Mouse (Mus musculus): ENCODE data around the gene Gm42674. TPM values are rescaled to one million over a fixed set of nuclear protein-coding genes. Genes with fewer than 3 reads are reported as not detected.

The Gm42674 gene
- polyA plus RNA-seq, 1 experiment from 2014 or later = not detected

DNA sequence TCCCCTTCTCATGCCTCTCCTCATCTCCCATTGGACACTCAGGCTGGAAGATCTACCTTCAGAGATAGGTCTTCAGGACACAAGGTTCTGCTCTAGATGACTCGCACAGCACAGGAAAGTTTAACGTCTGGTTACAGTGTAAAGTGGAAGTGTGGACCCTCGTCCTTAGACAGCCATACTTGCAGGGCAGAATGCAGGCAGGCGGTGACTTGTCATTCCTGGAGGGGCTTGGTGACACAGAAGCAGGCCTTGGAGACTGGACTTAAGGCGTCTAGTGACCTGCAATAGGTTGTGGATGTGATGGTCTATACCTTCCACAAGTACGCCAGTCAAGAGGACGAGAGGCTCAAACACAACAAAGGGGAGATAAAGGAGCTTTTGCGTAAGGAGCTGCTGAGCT lies 11.8 kb upstream of the Gm42674 start, which contains the start of gene S100a2:
Gene S100a2 (plus strand): TSS at position 301 of the 400 bp plus-strand sequence.
- WGBS = 86% methylated on average over 8 of the region's 8 CpGs
- Histone ChIP-seq H3K36me3 (ENCODE audit: control insufficient read depth, insufficient read depth, low read length) (no peaks in the 10 kb centered on the region), H3K4me3 (replicated peaks; ENCODE audit: low read depth, low read length) (no peak within 1 kb of the TSS), H3K27me3 (ENCODE audit: control insufficient read depth, insufficient read depth, low read length) (no peaks in the 10 kb centered on the region; the same call in 1 of the 2 replicates), H3K9ac (replicated peaks; ENCODE audit: low read length) (no peak within 1 kb of the TSS), H3K27ac (replicated peaks; ENCODE audit: low read depth, low read length) (no peak within 1 kb of the TSS), H3K4me2 (ENCODE audit: low read length) (no peak within 1 kb of the TSS), H3K4me1 (ENCODE audit: control insufficient read depth, insufficient read depth, low read length) (no peaks in the 10 kb centered on the region), H3K9me3 (ENCODE audit: control insufficient read depth, low read length) (no peaks in the 10 kb centered on the region)
- ATAC-seq (ENCODE audit: low FRiP score, low TSS enrichment) = no peak
- no peak for DNase-seq

- WGBS = 92% methylated on average over 1 of the region's 1 CpGs
- Histone ChIP-seq H3K9me3 (ENCODE audit: control insufficient read depth, low read length) (no peaks in the 10 kb centered on the region), H3K4me2 (ENCODE audit: low read length) (no peak overlapping the region)
Measured at GRCm38 (mm10) chr3:90594466-90594865, 7.2 kb upstream of the Gm42674 start.

DNA sequence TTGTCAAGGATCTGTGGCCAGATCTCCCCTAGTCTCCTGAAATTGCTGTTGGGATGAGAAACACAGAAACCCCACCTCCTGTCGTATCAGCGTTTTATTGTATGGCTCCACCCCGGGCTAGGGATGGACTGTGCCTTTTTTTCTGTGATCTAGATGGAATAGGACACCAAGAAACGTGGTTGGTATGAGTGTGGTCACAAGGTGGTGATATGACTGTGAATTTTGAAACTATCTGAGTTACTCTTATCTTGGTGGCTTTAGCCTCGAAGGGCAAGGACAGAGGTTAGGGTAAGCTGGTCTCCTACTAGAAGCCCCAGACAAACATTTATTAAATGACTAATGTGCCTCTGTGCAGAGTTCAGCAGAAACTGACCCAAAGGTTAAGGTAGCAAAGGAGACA lies 6.1 kb upstream of the Gm42674 start:
- Histone ChIP-seq H3K36me3 (ENCODE audit: control insufficient read depth, insufficient read depth, low read length) (no peaks in the 10 kb centered on the region), H3K9ac (replicated peaks; ENCODE audit: low read length) (no peak overlapping the region), H3K9me3 (ENCODE audit: control insufficient read depth, low read length) (no peaks in the 10 kb centered on the region), H3K4me2 (ENCODE audit: low read length) (no peak overlapping the region), H3K4me3 (replicated peaks; ENCODE audit: low read depth, low read length) (no peak overlapping the region), H3K4me1 (ENCODE audit: control insufficient read depth, insufficient read depth, low read length) (no peaks in the 10 kb centered on the region), H3K27me3 (ENCODE audit: control insufficient read depth, insufficient read depth, low read length) (no peaks in the 10 kb centered on the region; the same call in 1 of the 2 replicates), H3K27ac (replicated peaks; ENCODE audit: low read depth, low read length) (no peak overlapping the region)
- ATAC-seq (ENCODE audit: low FRiP score, low TSS enrichment) (no peak), DNase-seq (no peak)
- WGBS = 77% methylated on average over 5 of the region's 5 CpGs

More at GRCm38 (mm10) chr3:90594466-90594865, 7.2 kb upstream of the Gm42674 start:
- H3K27ac ChIP-seq (replicated peaks; ENCODE audit: low read depth, low read length) = no peak overlapping the region
- no peaks in the 10 kb centered on the region; the same call in 1 of the 2 replicates for H3K27me3 ChIP-seq (ENCODE audit: control insufficient read depth, insufficient read depth, low read length)
- H3K36me3 ChIP-seq (ENCODE audit: control insufficient read depth, insufficient read depth, low read length) = no peaks in the 10 kb centered on the region
- H3K9ac ChIP-seq (replicated peaks; ENCODE audit: low read length) = no peak overlapping the region
- no peaks in the 10 kb centered on the region for H3K4me1 ChIP-seq (ENCODE audit: control insufficient read depth, insufficient read depth, low read length)
- DNase-seq = no peak
- no peak for ATAC-seq (ENCODE audit: low FRiP score, low TSS enrichment)
- H3K4me3 ChIP-seq (replicated peaks; ENCODE audit: low read depth, low read length) = no peak overlapping the region

- Histone ChIP-seq H3K36me3 (ENCODE audit: control insufficient read depth, insufficient read depth, low read length) (no peaks in the 10 kb centered on the region), H3K27me3 (ENCODE audit: control insufficient read depth, insufficient read depth, low read length) (no peaks in the 10 kb centered on the region; the same call in 1 of the 2 replicates), H3K9ac (replicated peaks; ENCODE audit: low read length) (no peak overlapping the region), H3K27ac (replicated peaks; ENCODE audit: low read depth, low read length) (no peak overlapping the region), H3K4me2 (ENCODE audit: low read length) (no peak overlapping the region), H3K9me3 (ENCODE audit: control insufficient read depth, low read length) (no peaks in the 10 kb centered on the region), H3K4me3 (replicated peaks; ENCODE audit: low read depth, low read length) (no peak overlapping the region), H3K4me1 (ENCODE audit: control insufficient read depth, insufficient read depth, low read length) (no peaks in the 10 kb centered on the region)
- 92% methylated on average over 6 of the region's 6 CpGs for WGBS
- DNase-seq (no peak), ATAC-seq (ENCODE audit: low FRiP score, low TSS enrichment) (no peak)
Measured at GRCm38 (mm10) chr3:90596810-90597209, 4.9 kb upstream of the Gm42674 start.

- no peaks in the 10 kb centered on the region for H3K9me3 ChIP-seq (ENCODE audit: control insufficient read depth, low read length)
- H3K9ac ChIP-seq (replicated peaks; ENCODE audit: low read length) = no peak overlapping the region
- no peak overlapping the region for H3K4me2 ChIP-seq (ENCODE audit: low read length)
- no peak overlapping the region for H3K4me3 ChIP-seq (replicated peaks; ENCODE audit: low read depth, low read length)
- DNase-seq (no peak), ATAC-seq (ENCODE audit: low FRiP score, low TSS enrichment) (no peak)
- no peaks in the 10 kb centered on the region for H3K4me1 ChIP-seq (ENCODE audit: control insufficient read depth, insufficient read depth, low read length)
- H3K36me3 ChIP-seq (ENCODE audit: control insufficient read depth, insufficient read depth, low read length) = no peaks in the 10 kb centered on the region
- 67% methylated on average over 6 of the region's 6 CpGs for WGBS
- no peak overlapping the region for H3K27ac ChIP-seq (replicated peaks; ENCODE audit: low read depth, low read length)
- H3K27me3 ChIP-seq (ENCODE audit: control insufficient read depth, insufficient read depth, low read length) = no peaks in the 10 kb centered on the region; the same call in 1 of the 2 replicates
Measured at GRCm38 (mm10) chr3:90597736-90598135, 4.0 kb upstream of the Gm42674 start.

GRCm38 (mm10) chr3:90598212-90598611 lies 3.5 kb upstream of the Gm42674 start:
- H3K9ac ChIP-seq (replicated peaks; ENCODE audit: low read length) = no peak overlapping the region
- WGBS = 91% methylated on average over 4 of the region's 4 CpGs
- no peaks in the 10 kb centered on the region for H3K4me1 ChIP-seq (ENCODE audit: control insufficient read depth, insufficient read depth, low read length)
- H3K36me3 ChIP-seq (ENCODE audit: control insufficient read depth, insufficient read depth, low read length) = no peaks in the 10 kb centered on the region
- H3K9me3 ChIP-seq (ENCODE audit: control insufficient read depth, low read length) = no peaks in the 10 kb centered on the region
- H3K27ac ChIP-seq (replicated peaks; ENCODE audit: low read depth, low read length) = no peak overlapping the region
- DNase-seq (no peak), ATAC-seq (ENCODE audit: low FRiP score, low TSS enrichment) (no peak)
- no peaks in the 10 kb centered on the region; the same call in 1 of the 2 replicates for H3K27me3 ChIP-seq (ENCODE audit: control insufficient read depth, insufficient read depth, low read length)
- no peak overlapping the region for H3K4me2 ChIP-seq (ENCODE audit: low read length)
- no peak overlapping the region for H3K4me3 ChIP-seq (replicated peaks; ENCODE audit: low read depth, low read length)

DNA sequence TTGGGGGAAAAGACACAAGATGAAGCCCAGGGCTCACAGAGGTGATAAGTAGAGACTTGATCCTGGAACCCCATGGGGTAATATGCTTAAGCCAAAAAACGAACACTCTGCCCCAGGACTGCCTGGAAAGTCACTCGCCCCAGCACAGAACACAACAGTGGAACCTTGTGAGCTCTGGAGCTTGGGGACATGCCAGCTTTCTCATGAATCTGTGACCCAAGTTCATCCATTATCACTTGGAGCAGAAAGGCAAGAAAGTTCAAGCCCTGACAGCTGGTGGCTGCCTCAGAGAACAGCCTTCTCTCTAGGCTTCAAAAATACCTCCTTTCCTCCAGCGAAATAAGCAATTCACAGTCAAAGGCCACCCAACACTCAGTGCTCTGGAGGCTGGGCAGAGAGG lies 2.3 kb upstream of the Gm42674 start:
- Histone ChIP-seq H3K27ac (replicated peaks; ENCODE audit: low read depth, low read length) (no peak overlapping the region), H3K4me2 (ENCODE audit: low read length) (no peak overlapping the region), H3K4me3 (replicated peaks; ENCODE audit: low read depth, low read length) (no peak overlapping the region), H3K9me3 (ENCODE audit: control insufficient read depth, low read length) (no peaks in the 10 kb centered on the region), H3K9ac (replicated peaks; ENCODE audit: low read length) (no peak overlapping the region), H3K36me3 (ENCODE audit: control insufficient read depth, insufficient read depth, low read length) (no peaks in the 10 kb centered on the region), H3K27me3 (ENCODE audit: control insufficient read depth, insufficient read depth, low read length) (no peaks in the 10 kb centered on the region; the same call in 1 of the 2 replicates), H3K4me1 (ENCODE audit: control insufficient read depth, insufficient read depth, low read length) (no peaks in the 10 kb centered on the region)
- no peak for ATAC-seq (ENCODE audit: low FRiP score, low TSS enrichment)
- WGBS = 81% methylated on average over 3 of the region's 3 CpGs
- DNase-seq = no peak

DNA sequence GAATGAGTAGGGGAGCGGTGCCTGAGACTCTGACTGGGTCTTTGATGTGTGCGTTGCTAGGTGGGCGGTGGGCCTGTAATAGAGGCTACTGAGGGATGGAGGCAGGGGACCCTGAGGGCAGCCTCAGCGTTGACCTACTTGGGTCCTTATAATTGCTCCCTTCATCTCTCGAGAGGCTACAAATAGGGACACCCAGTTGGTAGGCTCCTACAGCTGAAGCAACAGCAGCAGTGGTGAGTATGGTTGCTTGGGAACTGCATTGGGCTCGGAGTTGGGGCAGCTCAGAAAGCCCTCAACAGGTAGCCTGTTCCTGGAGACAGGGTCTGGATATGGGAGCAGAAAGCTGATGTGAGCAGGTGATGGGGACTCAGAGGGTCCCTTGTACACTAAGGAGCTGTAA lies 1.7 kb upstream of the Gm42674 start:
- DNase-seq (no peak), ATAC-seq (ENCODE audit: low FRiP score, low TSS enrichment) (no peak)
- no peaks in the 10 kb centered on the region for H3K4me1 ChIP-seq (ENCODE audit: control insufficient read depth, insufficient read depth, low read length)
- WGBS = 89% methylated on average over 6 of the region's 6 CpGs
- no peaks in the 10 kb centered on the region for H3K27me3 ChIP-seq (ENCODE audit: control insufficient read depth, insufficient read depth, low read length)
- no peaks in the 10 kb centered on the region for H3K9me3 ChIP-seq (ENCODE audit: control insufficient read depth, low read length)
- H3K4me3 ChIP-seq (replicated peaks; ENCODE audit: low read depth, low read length) = no peak overlapping the region
- no peak overlapping the region for H3K27ac ChIP-seq (replicated peaks; ENCODE audit: low read depth, low read length)
- H3K9ac ChIP-seq (replicated peaks; ENCODE audit: low read length) = no peak overlapping the region
- no peak overlapping the region for H3K4me2 ChIP-seq (ENCODE audit: low read length)
- H3K36me3 ChIP-seq (ENCODE audit: control insufficient read depth, insufficient read depth, low read length) = no peaks in the 10 kb centered on the region

DNA sequence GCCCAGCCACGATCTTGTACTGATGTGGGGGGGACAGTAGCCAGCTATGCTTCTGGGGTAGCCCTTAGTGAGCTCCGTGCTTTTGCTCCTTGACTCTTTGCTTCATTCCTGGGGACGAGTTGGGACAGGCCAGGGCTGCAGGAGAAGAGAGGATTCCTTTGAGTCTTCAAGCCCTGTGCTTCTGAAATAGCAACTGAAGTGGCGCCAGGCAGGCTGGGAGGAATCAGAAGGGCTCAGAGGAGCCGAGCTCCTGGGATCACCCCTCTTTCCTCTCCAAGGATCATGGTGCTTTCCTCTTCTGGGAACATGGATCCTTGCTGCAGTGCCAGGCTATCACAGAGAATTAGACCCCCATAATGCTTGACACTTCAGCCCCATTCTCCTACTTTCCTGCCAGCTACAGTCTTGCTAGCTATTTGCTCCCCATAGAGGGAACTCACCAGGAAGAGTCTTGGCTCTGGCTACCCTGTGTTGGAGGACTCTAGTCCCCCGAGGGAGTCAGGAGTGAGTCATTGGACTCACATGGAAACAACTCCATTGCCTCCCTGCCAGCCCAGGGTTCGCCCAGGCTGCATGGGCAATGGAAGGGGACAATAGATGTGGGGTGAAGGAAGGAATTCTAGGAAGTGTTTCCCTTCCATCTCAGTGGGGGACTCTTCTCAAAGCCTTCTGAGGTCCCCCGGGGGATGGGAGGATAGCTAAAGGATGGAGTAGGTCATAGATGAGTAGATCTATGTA lies 1.1 kb upstream of the Gm42674 start:
- WGBS = 75% methylated on average over 8 of the region's 8 CpGs
- Histone ChIP-seq H3K9ac (replicated peaks; ENCODE audit: low read length) (no peak overlapping the region), H3K9me3 (ENCODE audit: control insufficient read depth, low read length) (no peaks in the 10 kb centered on the region), H3K36me3 (ENCODE audit: control insufficient read depth, insufficient read depth, low read length) (no peaks in the 10 kb centered on the region), H3K4me3 (replicated peaks; ENCODE audit: low read depth, low read length) (no peak overlapping the region), H3K4me1 (ENCODE audit: control insufficient read depth, insufficient read depth, low read length) (no peaks in the 10 kb centered on the region), H3K4me2 (ENCODE audit: low read length) (no peak overlapping the region), H3K27ac (replicated peaks; ENCODE audit: low read depth, low read length) (no peak overlapping the region), H3K27me3 (ENCODE audit: control insufficient read depth, insufficient read depth, low read length) (no peaks in the 10 kb centered on the region)
- DNase-seq (no peak), ATAC-seq (ENCODE audit: low FRiP score, low TSS enrichment) (no peak)
